Mouse (Mus musculus): ENCODE results near the gene Myl9. TPM values are rescaled to one million over a fixed set of nuclear protein-coding genes. Genes with fewer than 3 reads are reported as not detected.

The Myl9 gene
- 100 to 1,000 TPM; 274 to 290 TPM for total RNA-seq (2021)
- long read RNA-seq, experiment 1, transcript Myl9-201 (4 exons, 1,128 nt): major isoform, 200 of 244 reads
- long read RNA-seq, experiment 1, partial matches to known transcripts: 28 of 244 reads
- long read RNA-seq, experiment 1, other reads (novel, unspliced or antisense): 16 of 244 reads
- long read RNA-seq, experiment 2, transcript Myl9-201 (4 exons, 1,128 nt): major isoform, 163 of 201 reads
- long read RNA-seq, experiment 2, partial matches to known transcripts: 19 of 201 reads
- long read RNA-seq, experiment 2, other reads (novel, unspliced or antisense): 19 of 201 reads

DNA sequence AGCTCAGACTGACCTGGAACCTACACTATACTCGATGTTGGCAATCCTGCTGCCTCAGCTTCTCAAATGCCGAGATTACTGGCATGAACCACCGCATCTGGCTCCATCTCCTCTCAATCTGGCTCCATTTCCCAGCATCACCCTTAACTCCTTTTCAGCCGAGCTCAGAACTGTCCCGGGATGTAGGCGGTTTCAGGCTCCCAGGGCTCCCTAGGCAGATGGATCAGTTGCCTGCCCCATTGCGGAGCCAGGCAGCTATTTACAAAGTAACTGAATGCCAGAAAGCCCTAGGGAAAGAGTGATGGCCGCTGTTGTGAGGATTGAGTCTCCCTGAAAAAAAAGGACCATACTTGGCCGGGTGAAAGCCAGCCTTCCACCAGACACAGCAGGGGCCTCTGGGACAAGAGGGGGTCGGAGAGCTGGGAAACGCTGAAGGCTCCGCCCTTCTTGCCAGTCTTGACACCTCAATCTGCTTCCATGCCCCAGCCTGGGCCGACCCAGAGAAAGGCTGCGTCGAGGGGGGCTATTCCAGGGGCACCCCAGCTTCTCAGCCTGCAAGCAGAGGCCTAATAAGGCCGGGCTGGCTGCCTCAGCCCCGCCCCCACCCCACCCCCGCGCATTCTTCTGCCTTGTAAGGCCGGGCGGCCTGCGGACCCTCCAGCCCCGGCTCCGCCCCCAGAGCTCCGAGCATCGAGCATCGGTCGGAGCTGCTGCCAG, at the start of gene Myl9:
Gene Myl9, plus strand, starts transcription at position 683 of the 717 bp plus-strand sequence.
- intact Hi-C loops (cut with DNase I): loop anchor here (10.0 kb wide), 1 partner anchor 50 kb away; no protein-coding TSS in a partner anchor
- DNase-seq: peak; percentile 67

DNA sequence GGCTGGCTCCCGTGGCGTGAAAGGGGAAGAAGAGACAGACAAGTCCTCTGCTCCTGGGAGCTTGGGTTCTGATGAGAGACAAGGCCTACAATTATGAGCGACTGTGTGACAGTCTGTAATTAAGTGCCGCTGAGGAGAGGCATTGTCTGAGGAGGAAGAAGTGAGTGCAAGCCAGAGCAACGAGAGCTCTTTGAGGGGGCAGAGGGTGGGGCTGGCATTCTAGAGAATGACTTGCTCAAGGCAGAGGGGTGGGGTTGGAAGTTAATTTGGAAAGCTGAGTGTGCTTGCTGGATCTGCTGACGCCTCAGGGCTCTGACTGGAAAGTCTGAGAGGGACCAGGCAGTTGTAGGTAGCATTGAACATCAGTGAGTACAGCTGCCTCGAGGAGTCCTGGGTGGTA, 48.9 kb upstream of the Myl9 start:
- DNase-seq: no peak
- intact Hi-C loops (cut with DNase I): loop anchor here (10.0 kb wide), 1 partner anchor 48 kb away; the partner anchor contains the start of gene Myl9

DNA sequence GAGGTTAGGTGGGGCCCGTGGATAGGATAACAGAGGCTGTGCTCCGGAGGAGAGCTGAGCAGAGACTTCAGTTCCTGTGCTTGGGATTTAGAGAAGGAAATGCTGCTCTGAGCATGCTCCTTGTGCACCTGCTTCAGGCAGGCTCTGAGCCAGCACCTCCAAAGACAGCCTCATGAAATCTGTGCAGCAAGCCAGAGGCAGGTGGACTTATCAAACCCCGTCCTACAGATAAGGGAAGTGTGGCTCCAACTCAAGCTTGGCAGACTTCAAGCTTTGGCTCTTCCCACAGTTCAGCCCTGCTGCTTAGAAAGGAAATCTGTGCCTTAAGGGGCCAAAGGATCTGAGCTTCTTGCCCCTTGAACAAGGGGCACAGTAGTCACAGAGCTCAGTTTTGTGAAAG, 48.3 kb upstream of the Myl9 start:
- DNase-seq: no peak
- intact Hi-C loops (cut with DNase I): loop anchor here (10.0 kb wide), 1 partner anchor 48 kb away; the partner anchor contains the start of gene Myl9

DNA sequence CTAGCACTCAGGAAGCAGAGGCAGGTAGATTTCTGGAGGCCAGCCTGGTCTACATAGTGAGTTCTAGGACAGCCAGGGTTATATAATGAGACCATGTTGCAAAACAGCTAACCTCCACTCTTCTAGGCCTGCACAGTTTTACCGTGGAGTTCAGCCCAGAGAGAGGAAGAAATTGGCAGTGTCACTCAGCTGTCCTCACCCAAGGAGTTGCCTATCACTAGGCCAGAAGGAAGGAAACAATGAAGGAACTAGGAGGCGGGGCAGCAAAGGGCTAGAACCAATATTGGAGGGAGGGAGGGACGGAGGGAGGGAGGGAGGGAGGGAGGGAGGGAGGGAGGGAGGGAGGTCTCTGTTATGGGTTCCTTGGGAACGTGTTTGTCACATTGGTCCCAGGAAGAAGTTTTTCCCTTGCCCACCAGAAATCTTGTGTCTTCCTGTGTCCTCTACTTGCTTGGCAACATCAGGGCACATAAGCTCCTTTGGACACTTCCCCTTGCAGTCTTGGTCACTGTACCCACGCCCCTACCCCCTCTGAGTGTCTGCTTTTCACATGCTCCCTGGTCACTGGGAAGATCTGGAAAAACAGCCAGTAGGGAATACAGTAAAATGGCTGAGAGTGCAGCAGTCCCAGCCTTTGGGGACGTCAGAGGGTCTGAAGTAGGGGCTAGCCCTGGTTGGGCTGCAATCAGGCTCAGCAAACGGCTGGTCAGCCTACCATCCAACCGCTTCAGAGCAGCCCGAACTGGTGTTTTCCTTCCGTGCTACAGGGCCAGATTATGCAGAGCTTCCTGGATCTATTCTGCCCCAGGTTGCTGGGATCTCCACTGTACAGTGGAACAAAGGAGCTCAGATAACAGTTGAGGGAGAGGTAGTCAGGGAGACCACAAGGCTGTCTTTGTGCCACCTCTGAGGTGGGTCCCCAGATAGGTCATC, 45.4 kb upstream of the Myl9 start:
- intact Hi-C loops (cut with DNase I): loop anchor here (10.0 kb wide), 1 partner anchor 45 kb away; the partner anchor contains the start of gene Myl9
- no peak for DNase-seq

DNA sequence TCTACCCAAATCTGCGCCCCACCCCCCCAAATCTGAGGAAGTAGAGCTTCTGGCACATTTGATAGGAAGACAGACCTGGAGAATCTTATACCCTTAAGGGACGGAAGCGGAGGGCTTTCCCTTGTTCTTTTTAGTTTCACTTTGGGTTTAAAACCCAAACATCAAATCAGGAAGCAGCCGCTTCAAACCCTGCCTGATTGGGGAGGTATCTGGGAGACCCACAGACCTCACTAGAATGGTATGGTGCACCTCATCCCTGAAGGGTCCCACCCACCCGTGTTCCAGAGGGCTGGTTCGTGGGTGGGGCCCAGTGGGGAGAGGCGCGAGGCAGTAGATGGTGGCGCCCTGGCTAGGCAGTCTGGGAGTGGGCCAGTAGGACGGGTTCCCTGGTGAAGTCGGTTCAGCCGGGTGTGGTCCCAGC, 44.7 kb upstream of the Myl9 start:
- intact Hi-C loops (cut with DNase I): no loop called here
- no peak for DNase-seq

DNA sequence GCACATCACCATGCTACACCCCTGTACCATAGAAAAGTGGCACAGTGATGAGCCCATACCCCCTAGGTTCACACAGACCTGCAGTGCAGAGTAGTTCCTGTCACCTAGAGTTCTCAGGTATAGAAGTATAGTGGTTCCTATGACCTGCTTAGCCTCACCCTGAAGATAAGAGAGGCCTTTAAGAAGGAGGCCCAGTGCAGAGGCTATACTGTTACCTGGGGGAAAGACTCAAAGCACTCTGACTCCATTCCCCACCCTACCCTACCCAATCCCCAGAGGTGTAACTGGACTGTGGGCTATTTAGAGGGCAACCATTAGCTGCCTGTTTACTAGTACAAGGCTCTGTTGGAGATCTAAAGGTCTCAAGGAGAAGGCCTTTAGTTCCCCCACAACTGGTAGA, 43.6 kb upstream of the Myl9 start:
- DNase-seq: no peak
- intact Hi-C loops (cut with DNase I): no loop called here

DNA sequence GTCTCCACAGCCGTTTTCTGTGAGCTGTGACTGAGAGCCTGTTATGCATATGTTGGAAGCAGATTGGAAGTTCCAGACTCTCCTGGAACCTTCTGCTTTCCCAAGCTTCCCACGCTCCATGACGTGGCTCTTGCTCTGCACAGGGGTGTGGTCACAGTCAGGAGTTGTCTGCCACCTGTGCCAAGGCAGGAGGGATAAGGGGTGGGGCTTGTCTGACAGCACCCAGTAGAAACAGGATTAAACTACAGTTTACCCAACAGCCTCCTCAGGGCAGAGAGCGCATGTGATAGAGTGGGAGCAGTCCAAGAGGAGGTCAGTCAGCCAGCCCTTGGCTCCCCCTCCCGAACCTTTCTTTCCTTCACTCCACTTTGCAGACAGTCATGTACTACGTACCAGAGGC, 43.1 kb upstream of the Myl9 start:
- DNase-seq: peak; percentile 64 to 75
- intact Hi-C loops (cut with DNase I): no loop called here

DNA sequence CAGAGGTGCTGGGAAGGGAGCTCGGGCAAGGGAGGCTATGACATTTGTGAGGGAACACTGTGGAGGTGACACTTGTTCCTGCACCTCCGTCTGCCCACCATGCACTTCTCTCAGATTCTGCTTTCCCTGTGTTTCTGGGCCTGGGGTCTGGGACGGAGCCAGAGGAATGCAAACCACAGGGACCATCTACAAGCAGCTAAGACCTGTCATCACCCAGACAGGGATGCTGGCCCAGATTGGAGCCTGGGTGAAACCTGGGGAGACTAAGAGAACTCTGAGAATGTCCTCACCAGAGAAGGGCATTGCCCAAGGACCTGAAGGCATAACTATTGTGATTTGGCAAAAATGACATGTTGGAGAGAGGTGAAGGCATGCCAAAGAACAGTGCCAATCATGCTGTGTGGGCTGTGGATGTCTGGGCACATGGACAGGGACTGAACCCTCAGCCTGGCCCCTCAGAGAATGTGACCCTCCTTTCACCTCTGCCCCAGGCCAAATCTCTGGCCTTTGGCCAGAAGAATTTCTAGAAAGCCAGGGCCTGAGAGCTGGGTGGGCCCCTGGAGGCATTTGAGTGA, 39.4 kb upstream of the Myl9 start:
- intact Hi-C loops (cut with DNase I): no loop called here
- DNase-seq: peak in 1 of 2 experiments; percentile 40

DNA sequence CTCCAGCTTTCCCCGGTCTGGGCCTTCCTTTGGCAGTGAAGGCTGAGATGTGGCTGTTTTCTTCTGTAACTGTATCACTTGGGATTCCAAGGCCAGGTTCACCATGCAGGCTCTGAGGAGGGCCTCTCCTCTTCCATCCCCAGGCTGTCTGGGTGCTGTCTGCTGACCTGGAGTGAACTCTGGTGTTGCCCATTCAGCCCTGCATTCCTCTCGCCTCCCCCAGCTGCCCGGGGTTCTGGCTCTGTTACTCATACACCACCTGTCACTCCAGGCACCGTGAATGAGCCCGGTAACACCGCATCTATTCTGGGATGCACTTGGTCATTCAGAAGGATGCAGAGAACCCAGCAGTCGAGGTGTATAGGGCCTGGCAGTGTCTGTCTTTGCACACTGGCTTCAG, 38.4 kb upstream of the Myl9 start:
- no peak for DNase-seq
- intact Hi-C loops (cut with DNase I): no loop called here

DNA sequence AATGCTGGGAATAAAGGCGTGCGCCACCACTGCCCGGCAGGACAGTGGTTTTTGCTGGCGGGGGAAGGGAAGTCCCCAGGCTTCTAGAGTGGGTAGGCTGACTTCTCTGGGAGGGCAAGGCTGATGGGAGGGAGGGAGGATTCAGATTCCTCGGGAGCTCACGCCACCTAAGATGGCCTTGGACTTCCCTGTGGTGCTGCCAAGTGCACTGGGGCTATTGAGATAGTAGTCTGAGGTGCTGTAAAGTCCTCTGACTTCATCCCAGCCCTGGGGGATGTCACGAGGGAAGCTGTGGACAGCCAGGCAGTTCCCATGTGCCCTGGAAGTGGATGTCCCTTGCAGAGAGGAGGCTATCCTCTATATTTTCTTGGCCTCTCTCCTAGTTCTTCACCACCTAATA, 37.2 kb upstream of the Myl9 start:
- intact Hi-C loops (cut with DNase I): no loop called here
- no peak for DNase-seq

DNA sequence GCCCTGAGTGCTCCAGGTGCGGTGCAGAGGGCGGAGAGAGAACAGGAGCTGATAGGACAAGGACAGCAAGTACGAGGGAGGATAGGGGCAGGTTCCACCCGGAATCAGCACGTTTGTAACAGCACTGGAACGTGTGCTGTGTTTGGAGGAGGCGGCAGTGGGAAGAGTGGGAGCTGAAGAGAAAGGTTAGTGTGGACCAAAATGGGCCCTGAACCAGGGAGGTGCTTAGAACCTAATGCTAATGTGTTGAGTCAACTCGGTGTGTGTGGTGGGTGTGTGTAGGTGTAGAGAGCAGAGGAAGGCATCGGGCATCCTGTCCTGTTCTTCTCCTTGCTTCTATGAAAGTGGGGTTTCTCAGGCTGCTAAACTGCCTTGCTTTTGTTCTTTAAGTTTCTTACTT, 34.0 kb upstream of the Myl9 start:
- DNase-seq: no peak
- intact Hi-C loops (cut with DNase I): no loop called here

DNA sequence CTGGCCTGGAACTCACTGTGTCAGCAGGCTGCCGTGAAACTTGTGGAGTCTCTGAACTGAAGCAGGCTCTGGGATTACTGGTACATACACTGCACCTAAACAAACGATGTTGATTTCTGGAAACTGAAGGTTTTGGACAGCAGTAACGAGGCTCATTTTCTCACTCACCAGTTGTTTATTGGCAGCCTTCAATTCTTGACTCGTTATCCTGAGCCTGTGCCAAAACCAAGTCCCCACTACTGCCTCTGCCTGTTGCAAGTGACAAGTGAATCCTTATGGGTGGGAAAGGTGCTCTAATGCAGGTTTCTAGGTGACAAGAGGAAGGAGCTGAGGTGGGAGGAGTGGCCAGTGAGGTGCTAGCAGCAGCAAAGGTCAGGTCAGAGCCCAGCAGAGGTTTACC, 33.2 kb upstream of the Myl9 start:
- DNase-seq: no peak
- intact Hi-C loops (cut with DNase I): no loop called here

DNA sequence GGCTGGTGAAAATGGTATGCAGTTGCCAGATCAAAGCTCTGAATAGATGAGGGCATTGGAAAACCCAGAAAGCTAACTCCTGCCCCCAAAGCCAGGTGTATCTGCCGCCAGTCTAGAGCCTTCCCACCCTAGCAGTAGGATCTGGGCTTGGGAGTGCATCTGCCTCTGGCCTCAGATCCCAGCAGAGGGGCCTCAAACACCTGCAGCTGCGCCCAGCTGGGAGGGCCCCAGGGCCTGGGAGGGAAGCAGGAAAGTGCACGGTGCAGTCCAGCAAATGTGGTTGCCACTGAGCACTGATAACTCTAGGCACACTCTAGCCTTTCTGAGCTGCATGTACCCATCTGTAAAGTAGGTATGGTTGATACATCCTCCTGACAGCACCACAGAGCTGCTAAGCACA, 32.0 kb upstream of the Myl9 start:
- no peak for DNase-seq
- intact Hi-C loops (cut with DNase I): no loop called here

DNA sequence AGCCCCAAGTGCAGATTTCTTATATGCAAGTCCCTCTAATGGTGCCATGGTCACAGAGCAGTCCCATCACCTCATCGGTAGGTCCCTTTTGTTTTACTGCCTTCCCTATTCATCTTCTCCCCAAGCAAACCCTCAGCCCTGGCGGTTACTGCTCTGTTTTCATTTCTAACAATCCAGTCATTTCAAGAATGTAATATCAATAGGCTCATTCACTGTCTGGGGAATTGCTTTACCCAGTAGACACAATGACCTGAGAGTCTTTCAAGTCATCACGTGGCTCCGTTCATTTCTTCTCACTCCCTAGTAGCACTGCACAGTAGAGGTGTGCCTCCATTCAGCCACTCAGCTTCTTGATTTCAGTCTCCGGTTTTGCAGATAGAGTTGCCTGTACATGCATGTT, 30.8 kb upstream of the Myl9 start:
- intact Hi-C loops (cut with DNase I): no loop called here
- DNase-seq: no peak

DNA sequence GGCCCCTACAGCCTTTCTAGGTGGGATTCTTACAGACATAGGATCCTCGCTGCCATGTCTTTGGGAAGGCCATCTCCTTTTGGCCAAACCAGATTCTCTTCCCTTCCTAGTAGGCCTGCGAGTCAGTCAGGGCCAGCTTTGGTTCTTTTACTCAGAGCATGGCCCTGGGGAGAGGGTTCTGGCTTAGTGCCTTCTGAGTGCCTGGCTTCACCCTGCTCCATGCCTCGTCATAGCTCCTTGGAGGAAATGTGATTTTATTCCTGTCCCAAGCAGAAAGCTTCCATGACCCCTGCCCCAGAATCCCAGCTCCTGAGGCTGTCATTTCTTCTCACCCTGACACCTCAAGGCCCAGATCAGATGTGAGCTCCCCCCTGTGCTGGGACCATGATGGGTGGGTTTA, 27.9 kb upstream of the Myl9 start:
- intact Hi-C loops (cut with DNase I): no loop called here
- no peak for DNase-seq

DNA sequence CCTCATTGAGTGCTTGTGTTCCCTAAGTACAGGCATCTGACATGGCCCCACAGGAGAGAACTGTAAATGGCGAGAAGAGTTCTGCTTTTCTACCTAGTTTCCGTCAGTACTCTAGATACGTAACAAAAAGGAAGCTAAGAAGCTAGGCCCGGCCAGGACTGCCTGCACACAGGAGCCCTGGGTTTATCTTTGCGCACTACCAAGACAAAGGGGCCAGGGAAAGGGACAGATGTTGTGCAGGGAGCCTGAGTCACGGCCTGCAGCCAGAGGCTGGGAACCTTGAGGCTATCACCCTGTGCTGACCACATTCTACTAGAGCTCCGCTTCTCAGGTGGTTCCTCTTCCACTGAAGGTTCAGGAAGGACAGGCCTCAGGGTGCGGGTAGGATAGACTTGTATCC, 25.5 kb upstream of the Myl9 start:
- DNase-seq: no peak
- intact Hi-C loops (cut with DNase I): no loop called here

DNA sequence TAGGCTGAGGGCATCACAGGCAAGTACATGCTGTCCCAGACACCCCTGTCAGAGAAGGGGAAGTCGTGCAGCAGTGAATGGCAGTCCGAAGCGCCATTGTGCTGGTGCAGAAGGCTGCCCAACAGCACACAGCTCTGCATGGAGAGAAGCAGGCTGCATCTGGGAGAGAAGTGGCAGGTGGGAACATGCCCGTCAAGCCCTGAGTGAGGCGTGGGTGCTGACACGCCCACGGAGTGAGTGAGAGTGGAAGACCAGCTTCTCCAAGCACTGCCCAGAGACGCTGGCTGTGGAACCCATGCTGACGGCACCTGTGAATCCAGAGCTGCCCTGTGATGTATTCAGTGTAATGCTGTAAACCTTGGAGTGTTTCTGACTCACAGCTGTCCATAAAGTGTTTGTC, 18.3 kb upstream of the Myl9 start:
- intact Hi-C loops (cut with DNase I): no loop called here
- DNase-seq: no peak

DNA sequence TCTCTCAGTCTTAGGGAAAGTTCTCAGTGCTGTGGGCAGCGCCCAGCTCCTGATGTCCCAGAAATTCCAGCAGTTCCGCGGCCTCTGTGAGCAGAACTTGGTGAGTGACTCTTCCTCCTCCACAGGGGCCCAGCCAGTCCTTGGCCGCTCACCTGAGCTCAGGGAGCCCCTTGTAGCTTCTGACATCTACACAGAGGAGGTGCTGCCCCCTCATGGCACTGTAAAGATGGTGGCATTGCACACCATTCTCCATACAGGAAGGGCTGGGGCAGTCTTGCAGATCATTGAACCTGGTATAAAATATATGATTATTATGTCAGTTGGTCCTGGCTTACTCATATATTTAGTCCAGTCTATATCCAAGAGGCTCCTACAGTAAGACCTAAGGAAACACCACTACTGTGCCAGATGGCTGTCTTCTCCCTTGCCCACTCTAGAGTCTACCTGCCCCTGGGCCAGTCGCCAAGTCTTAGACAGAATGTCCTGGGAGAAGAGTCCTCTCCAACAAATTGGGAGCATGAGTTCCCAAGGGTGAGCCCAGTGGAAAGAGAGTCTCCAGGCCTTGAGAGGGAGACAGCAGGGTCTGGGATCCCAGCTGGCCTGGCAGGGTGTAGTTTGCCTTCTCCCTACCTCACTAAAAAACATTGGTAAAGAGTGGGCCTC, 14.2 kb upstream of the Myl9 start:
- intact Hi-C loops (cut with DNase I): no loop called here
- DNase-seq: no peak

DNA sequence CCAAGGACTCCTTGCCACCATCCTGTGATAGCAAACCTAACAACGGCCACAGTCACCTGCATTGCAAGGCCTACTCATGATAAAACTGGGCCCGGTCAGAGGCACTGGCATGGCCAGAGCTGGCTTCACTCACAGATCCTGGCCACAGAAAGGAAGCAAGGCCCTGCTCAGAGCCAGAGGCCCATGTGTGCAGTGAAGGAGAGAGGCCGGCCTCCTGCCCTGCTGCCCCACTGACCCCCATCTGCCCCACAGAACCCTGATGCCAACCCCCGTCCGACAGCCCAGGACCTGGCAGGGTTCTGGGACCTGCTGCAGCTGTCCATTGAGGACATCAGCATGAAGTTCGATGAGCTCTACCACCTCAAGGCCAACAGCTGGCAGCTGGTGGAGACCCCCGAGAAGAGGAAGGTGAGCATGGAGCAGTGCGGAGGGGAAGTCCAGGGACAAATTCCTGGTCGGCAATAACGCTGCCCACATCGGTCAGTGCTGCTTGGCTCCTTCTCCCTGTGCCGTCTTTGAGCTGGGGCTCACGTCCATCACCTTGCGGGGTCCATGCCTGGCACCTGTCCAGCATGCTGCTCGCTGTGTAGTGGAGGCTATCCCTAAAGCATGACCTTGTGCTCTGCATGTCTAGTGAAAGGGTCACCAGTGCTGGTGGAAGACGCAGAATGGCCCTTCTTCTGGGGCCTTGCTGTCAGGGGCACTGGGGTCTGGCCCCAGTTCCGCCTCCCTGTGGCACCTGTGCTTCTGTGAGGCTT, 13.5 kb upstream of the Myl9 start:
- intact Hi-C loops (cut with DNase I): no loop called here
- DNase-seq: no peak

All from heart, postnatal 14 days (tissue).